Mouse (Mus musculus) CH12.LX (cell line): ENCODE data around the gene Txk. TPM values are rescaled to one million over a fixed set of nuclear protein-coding genes. Genes with fewer than 3 reads are reported as not detected.

Source experiments
- DNase-seq: peaks from one replicate; pipeline ENCODE4 v3.0.0-alpha.2; 2013; ENCODE audit errors: extremely low read depth
- H3K27ac ChIP-seq: 2 replicates; pipeline ENCODE4 v1.5.1; 2012; ENCODE audit warnings: low read depth, mild to moderate bottlenecking, control low read depth, moderate library complexity; ENCODE audit not compliant: insufficient read depth
- H3K27me3 ChIP-seq: replicated peaks from 2 replicates; pipeline ENCODE3; 2012; ENCODE audit warnings: inconsistent platforms
- H3K36me3 ChIP-seq, 2 experiments: replicated peaks in 1 of 2; 2 replicates each; pipeline versions ENCODE3 to v1.6.1; 2012; ENCODE audit warnings: inconsistent platforms in 1 of 2, low read length in 1 of 2, mild to moderate bottlenecking in 1 of 2, mixed read lengths in 1 of 2, moderate library complexity in 1 of 2; ENCODE audit not compliant: control insufficient read depth in 1 of 2, insufficient read depth in 1 of 2
- H3K4me1 ChIP-seq, 2 experiments: 2 replicates each; pipeline ENCODE4 v1.6.1; 2012; ENCODE audit warnings: inconsistent platforms in 1 of 2, moderate library complexity in 1 of 2; ENCODE audit not compliant: insufficient read depth in 2 of 2, control insufficient read depth in 1 of 2
- H3K4me2 ChIP-seq: 2 replicates; pipeline ENCODE4 v1.6.1; 2012; ENCODE audit warnings: low read depth, mild to moderate bottlenecking, control low read depth; ENCODE audit not compliant: poor library complexity, insufficient read depth, severe bottlenecking
- H3K4me3 ChIP-seq, 3 experiments: fragments of 150-350 bp in 1 of 3; sonication (generic) in 1 of 3; replicated peaks in 1 of 3; 2 replicates each; pipeline versions ENCODE3 to v1.5.1; 2011 to 2012; ENCODE audit warnings: low read depth in 2 of 3, low read length in 2 of 3, mild to moderate bottlenecking in 2 of 3, moderate library complexity in 2 of 3, control low read depth in 1 of 3, improper control_type of control experiment in 1 of 3, inconsistent platforms in 1 of 3, mixed read lengths in 1 of 3; ENCODE audit not compliant: poor library complexity in 1 of 3
- H3K79me2 ChIP-seq: replicated peaks from 2 replicates; pipeline ENCODE4 v1.6.1; 2012; ENCODE audit warnings: mild to moderate bottlenecking, moderate library complexity; ENCODE audit not compliant: control insufficient read depth, poor library complexity, insufficient read depth, severe bottlenecking; ENCODE audit errors: extremely low read depth
- H3K9ac ChIP-seq: 2 replicates; pipeline ENCODE4 v1.6.1; 2012; ENCODE audit warnings: low read depth, mild to moderate bottlenecking, control low read depth, moderate library complexity; ENCODE audit not compliant: insufficient read depth
- H3K9me3 ChIP-seq: replicated peaks from 2 replicates; pipeline ENCODE3; 2012; ENCODE audit warnings: low read length, inconsistent platforms, mixed read lengths
- BHLHE40 ChIP-seq: IDR thresholded peaks from 2 replicates; pipeline ENCODE4 v1.6.1; 2011; ENCODE audit warnings: mild to moderate bottlenecking, low read depth, low read length, improper control_type of control experiment
- CHD1 ChIP-seq: IDR thresholded peaks from 2 replicates; pipeline ENCODE4 v1.6.1; 2012; ENCODE audit warnings: low read depth, low read length, improper control_type of control experiment, inconsistent platforms
- CHD2 ChIP-seq: IDR thresholded peaks from 2 replicates; pipeline ENCODE4 v1.6.1; 2011; ENCODE audit warnings: low read length, improper control_type of control experiment
- CTCF ChIP-seq, 2 experiments: IDR thresholded peaks in 1 of 2; conservative IDR thresholded peaks in 1 of 2; 2 replicates each; pipeline ENCODE4 v1.5.1; 2011 to 2012; ENCODE audit warnings: low read depth in 2 of 2, low read length in 2 of 2, improper control_type of control experiment in 1 of 2, inconsistent platforms in 1 of 2, mild to moderate bottlenecking in 1 of 2, moderate library complexity in 1 of 2
- E2F4 ChIP-seq: IDR thresholded peaks from 2 replicates; pipeline ENCODE4 v1.6.1; 2011; ENCODE audit warnings: low read depth, low read length, improper control_type of control experiment; ENCODE audit not compliant: insufficient replicate concordance
- GABPA ChIP-seq: IDR thresholded peaks from 2 replicates; pipeline ENCODE4 v1.6.1; 2012; ENCODE audit warnings: low read depth, low read length, improper control_type of control experiment, inconsistent platforms; ENCODE audit not compliant: insufficient replicate concordance
- HCFC1 ChIP-seq: IDR thresholded peaks from 2 replicates; pipeline ENCODE4 v1.6.1; 2012; ENCODE audit warnings: low read depth, mild to moderate bottlenecking, inconsistent platforms, low read length, improper control_type of control experiment
- IRF4 ChIP-seq: IDR thresholded peaks from 2 replicates; pipeline ENCODE4 v1.6.1; 2014; ENCODE audit warnings: low read depth, mild to moderate bottlenecking, inconsistent platforms, low read length, improper control_type of control experiment
- JUN ChIP-seq: IDR thresholded peaks from 2 replicates; pipeline ENCODE4 v1.6.1; 2011; ENCODE audit warnings: low read depth, mild to moderate bottlenecking, low read length, improper control_type of control experiment, moderate library complexity; ENCODE audit not compliant: insufficient read depth
- KAT2A ChIP-seq: IDR thresholded peaks from 2 replicates; pipeline ENCODE4 v1.6.1; 2012; ENCODE audit warnings: low read length, improper control_type of control experiment, inconsistent platforms; ENCODE audit not compliant: insufficient replicate concordance
- MAFK ChIP-seq: IDR thresholded peaks from 2 replicates; pipeline ENCODE4 v1.6.1; 2011; ENCODE audit warnings: low read length, improper control_type of control experiment; ENCODE audit not compliant: insufficient replicate concordance
- MAX ChIP-seq: IDR thresholded peaks from 2 replicates; pipeline ENCODE4 v1.6.1; 2011; ENCODE audit warnings: low read length, improper control_type of control experiment
- MAZ ChIP-seq: IDR thresholded peaks from 2 replicates; pipeline ENCODE4 v1.6.1; 2012; ENCODE audit warnings: low read depth, mild to moderate bottlenecking, inconsistent platforms, low read length, improper control_type of control experiment, moderate library complexity
- MXI1 ChIP-seq: IDR thresholded peaks from 2 replicates; pipeline ENCODE4 v1.6.1; 2011; ENCODE audit warnings: mild to moderate bottlenecking, low read depth, low read length, improper control_type of control experiment
- NELFE ChIP-seq: IDR thresholded peaks from 2 replicates; pipeline ENCODE4 v1.6.1; 2011; ENCODE audit warnings: low read depth, low read length, improper control_type of control experiment
- NRF1 ChIP-seq: IDR thresholded peaks from 2 replicates; pipeline ENCODE4 v1.6.1; 2014; ENCODE audit warnings: low read depth, mild to moderate bottlenecking, inconsistent platforms, low read length, improper control_type of control experiment, moderate library complexity
- POLR2A ChIP-seq: IDR thresholded peaks from 2 replicates; pipeline ENCODE4 v1.6.1; 2011; ENCODE audit warnings: low read depth, mild to moderate bottlenecking, improper control_type of control experiment, low read length
- POLR2AphosphoS2 ChIP-seq: IDR thresholded peaks from 2 replicates; pipeline ENCODE4 v1.6.1; 2011; ENCODE audit warnings: low read depth, low read length, improper control_type of control experiment
- RAD21 ChIP-seq: IDR thresholded peaks from 2 replicates; pipeline ENCODE4 v1.6.1; 2011; ENCODE audit warnings: low read depth, mild to moderate bottlenecking, low read length, improper control_type of control experiment, moderate library complexity
- RCOR1 ChIP-seq: conservative IDR thresholded peaks from 2 replicates; pipeline ENCODE4 v1.6.1; 2012; ENCODE audit warnings: low read depth, mild to moderate bottlenecking, inconsistent platforms, low read length, improper control_type of control experiment
- SIN3A ChIP-seq: IDR thresholded peaks from 2 replicates; pipeline ENCODE4 v1.6.1; 2012; ENCODE audit warnings: low read length, improper control_type of control experiment, inconsistent platforms
- SMC3 ChIP-seq: IDR thresholded peaks from 2 replicates; pipeline ENCODE4 v1.6.1; 2011; ENCODE audit warnings: low read depth, low read length, improper control_type of control experiment
- TCF12 ChIP-seq: IDR thresholded peaks from 2 replicates; pipeline ENCODE4 v1.6.1; 2014; ENCODE audit warnings: low read depth, mild to moderate bottlenecking, inconsistent platforms, low read length, improper control_type of control experiment
- USF1 ChIP-seq: IDR thresholded peaks from 2 replicates; pipeline ENCODE4 v1.6.1; 2014; ENCODE audit warnings: low read depth, mild to moderate bottlenecking, inconsistent platforms, low read length, improper control_type of control experiment
- USF2 ChIP-seq: conservative IDR thresholded peaks from 2 replicates; pipeline ENCODE4 v1.6.1; 2011; ENCODE audit warnings: low read depth, low read length, improper control_type of control experiment
- ZMIZ1 ChIP-seq: IDR thresholded peaks from 2 replicates; pipeline ENCODE4 v1.6.1; 2012; ENCODE audit warnings: low read depth, mild to moderate bottlenecking, inconsistent platforms, low read length, improper control_type of control experiment
- dilution Hi-C: fragments of 300-500 bp; cut with MboI; formaldehyde crosslinking; loops from 2 replicates; pipeline ENCODE4 v1.14.3; 2020; ENCODE audit warnings: low sequenced_read_pairs; ENCODE audit not compliant: extremely low pct_unique_long_range_greater_than_20kb, extremely low pct_ligation_motif_present
- in situ Hi-C: fragments of 300-500 bp; cut with MboI; formaldehyde crosslinking; loops from 3 replicates; pipeline ENCODE4 v1.14.3; 2019; ENCODE audit warnings: low sequenced_read_pairs, low pct_ligation_motif_present, low pct_unique_long_range_greater_than_20kb, mixed read lengths
- polyA plus RNA-seq: library from polyadenylated mRNA; unstranded; fragments of >175 nt; gene quantifications from 2 replicates; pipeline ENCODE4 v1.2.1, GENCODE M21; 2012; ENCODE audit warnings: low read depth; ENCODE audit not compliant: insufficient read length
- total RNA-seq, 2 experiments: library from RNA; depleted of rRNA; stranded (reverse); fragments of 300-350 nt in 1 of 2; fragments of >200 nt in 1 of 2; gene quantifications; 2 replicates each; pipeline ENCODE4 v1.2.3; 2012 to 2014

Txk gene
- total and polyA plus RNA-seq, 3 experiments: 0.08 to 0.11 TPM; not detected in 1

GRCm38 (mm10) chr5:72743103-72743502, 9.5 kb downstream of the Txk start:
- in situ Hi-C loops: no loop called here

GRCm38 (mm10) chr5:72736868-72737267, 15.7 kb downstream of the Txk start:
- H3K36me3 ChIP-seq: no peaks in the 10 kb centered on the region

More at GRCm38 (mm10) chr5:72743103-72743502, 9.5 kb downstream of the Txk start:
- Histone ChIP-seq H3K27ac (no peak overlapping the region), H3K4me1 (peaks cover 0 to 8% of the 10 kb centered on the region in 2 experiments; a peak in 1 of 4 replicates), H3K4me3 (no peak overlapping the region), H3K9ac (no peak overlapping the region), H3K4me2 (no peak overlapping the region), H3K27me3 (no peaks in the 10 kb centered on the region), H3K36me3 (no peaks in the 10 kb centered on the region), H3K9me3 (no peaks in the 10 kb centered on the region), H3K79me2 (no peaks in the 10 kb centered on the region)
- dilution Hi-C loops: no loop called here
- no peak for DNase-seq
- TF ChIP-seq CHD2 (no peak), ZMIZ1 (no peak), MAX (no peak), RAD21 (no peak), CHD1 (no peak), CTCF (conservative IDR thresholded peaks at IDR 0.05 in 1 of 2, IDR thresholded peaks at IDR 0.05 in 1 of 2; ENCODE audit: low read depth in 2 of 2, low read length in 2 of 2) (no peak), TCF12 (no peak), RCOR1 (no peak), USF2 (no peak), SMC3 (no peak), SIN3A (no peak), MAZ (no peak), GABPA (no peak), NELFE (no peak), IRF4 (no peak)

More at GRCm38 (mm10) chr5:72736868-72737267, 15.7 kb downstream of the Txk start:
- Histone ChIP-seq H3K27ac (no peak overlapping the region), H3K79me2 (no peaks in the 10 kb centered on the region), H3K4me1 (peaks cover 0 to 8% of the 10 kb centered on the region in 2 experiments; a peak in 1 of 4 replicates), H3K9me3 (no peaks in the 10 kb centered on the region), H3K4me3 (no peak overlapping the region), H3K27me3 (no peaks in the 10 kb centered on the region), H3K9ac (no peak overlapping the region), H3K4me2 (no peak overlapping the region)
- no peak for DNase-seq
- in situ Hi-C loops: no loop called here
- TF ChIP-seq RAD21 (no peak), ZMIZ1 (no peak), TCF12 (no peak), NRF1 (no peak), HCFC1 (no peak), JUN (no peak), BHLHE40 (no peak), MAZ (no peak), POLR2AphosphoS2 (no peak), E2F4 (no peak), USF1 (no peak), KAT2A (no peak), MXI1 (no peak), POLR2A (no peak), MAFK (no peak), SMC3 (no peak), RCOR1 (no peak)
- dilution Hi-C loops: no loop called here
